Mouse (Mus musculus) activated CD4-positive, CD25-positive, alpha-beta regulatory T cell (primary cell): Measurements from ENCODE around the gene Olfr738. TPM values are rescaled to one million over a fixed set of nuclear protein-coding genes. Genes with fewer than 3 reads are reported as not detected.

Source experiments
- polyA plus RNA-seq, 2 experiments: library from polyadenylated mRNA; unstranded; fragments of 100-300 nt; shearing (Covaris generic); gene quantifications; one replicate each; pipeline ENCODE4 v1.2.1; 2017

The Olfr738 gene
- polyA plus RNA-seq, result not detected

GRCm38 (mm10) chr14:50407268-50407667 is at the start of gene Olfr738:
Gene Olfr738 (plus strand): TSS chr14:50407568.

GRCm38 (mm10) chr14:50357593-50357992 is 49.8 kb upstream of the Olfr738 start, which contains the start of gene Tlr11:
Gene Tlr11 (plus strand): TSS chr14:50357914.

DNA sequence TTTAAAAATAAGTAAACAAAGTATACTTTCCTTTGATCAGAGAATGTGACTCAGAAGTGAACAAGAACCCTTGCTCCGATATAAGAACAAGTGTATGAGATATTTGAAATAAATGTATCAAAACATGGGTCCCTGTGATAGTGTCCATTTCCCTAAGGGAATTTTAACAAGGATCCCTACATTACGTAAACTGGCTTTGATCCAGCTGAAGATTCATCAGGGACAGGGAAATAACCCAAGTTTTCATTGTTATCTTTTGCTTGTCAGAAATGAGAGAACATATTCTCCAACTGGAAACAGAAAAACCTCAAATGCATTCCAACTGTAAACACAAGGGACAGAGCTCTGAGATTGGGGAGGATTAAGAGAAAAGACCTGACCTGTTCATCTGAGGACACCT is 26.5 kb upstream of the Olfr738 start, which contains the start of gene Olfr736:
TSS of gene Olfr736 (plus strand) at position 301 of the 400 bp plus-strand sequence.

GRCm38 (mm10) chr14:50418326-50418725 is 11.0 kb downstream of the Olfr738 start, which contains the start of gene Olfr739:
Gene Olfr739 (plus strand): TSS chr14:50418626.

DNA sequence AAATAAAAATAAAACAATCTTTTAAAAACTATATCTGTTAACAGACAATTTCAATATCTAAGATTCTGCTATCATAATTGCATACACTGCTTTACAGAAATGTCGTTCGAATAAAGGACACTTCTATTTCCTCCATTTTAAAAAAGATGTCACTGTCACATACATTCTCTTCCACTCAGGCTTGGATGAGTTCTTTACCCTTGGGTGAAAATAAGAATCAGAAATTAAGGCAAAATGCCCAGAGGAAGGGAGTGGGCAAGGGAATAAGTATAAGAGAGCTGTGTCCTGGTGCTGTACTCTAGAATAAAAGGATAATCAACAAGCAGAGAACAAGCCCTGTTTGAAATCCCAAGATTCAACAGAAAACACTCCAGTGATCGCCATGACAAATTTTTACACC is 37.9 kb downstream of the Olfr738 start, which contains the start of gene Olfr740:
TSS of gene Olfr740 (plus strand) at position 301 of the 400 bp plus-strand sequence.

Other genes starting within 250 kb of the Olfr738 start
- gene Olfr730, start 219.4 kb upstream of the Olfr738 start, polyA plus RNA-seq, result not detected
- gene Olfr731, start 165.7 kb upstream of the Olfr738 start, polyA plus RNA-seq, result under 1 TPM; 0.04 to 0.08 TPM
- under 1 TPM in 1 of 2 experiments, not detected in 1; 0.17 TPM for gene Olfr732, start 123.4 kb upstream of the Olfr738 start, polyA plus RNA-seq
- under 1 TPM in 1 of 2 experiments, not detected in 1; 0.06 TPM for gene Olfr733, start 106.0 kb upstream of the Olfr738 start, polyA plus RNA-seq
- not detected for gene Olfr734, start 80.8 kb upstream of the Olfr738 start, polyA plus RNA-seq
- gene Olfr735, start 58.7 kb upstream of the Olfr738 start, polyA plus RNA-seq, result not detected
- not detected for gene Tlr11, start 49.7 kb upstream of the Olfr738 start, polyA plus RNA-seq
- not detected for gene Olfr736, start 26.4 kb upstream of the Olfr738 start, polyA plus RNA-seq
- gene Olfr739, start 11.1 kb downstream of the Olfr738 start, polyA plus RNA-seq, result not detected
- not detected for gene Olfr740, start 38.0 kb downstream of the Olfr738 start, polyA plus RNA-seq
- gene Olfr741, start 65.2 kb downstream of the Olfr738 start, polyA plus RNA-seq, result under 1 TPM in 1 of 2 experiments, not detected in 1; 0.20 TPM
- under 1 TPM in 1 of 2 experiments, not detected in 1; 0.16 TPM for gene Olfr742, start 96.0 kb downstream of the Olfr738 start, polyA plus RNA-seq
- gene Olfr743, start 114.3 kb downstream of the Olfr738 start, polyA plus RNA-seq, result not detected
- not detected for gene Olfr744, start 207.3 kb downstream of the Olfr738 start, polyA plus RNA-seq
- gene Olfr745, start 231.8 kb downstream of the Olfr738 start, polyA plus RNA-seq, result not detected
- not detected for gene Olfr746, start 239.5 kb downstream of the Olfr738 start, polyA plus RNA-seq